Mouse (Mus musculus) limb, embryonic 14.5 days (tissue): ENCODE results near the gene Pigk. TPM values are rescaled to one million over a fixed set of nuclear protein-coding genes. Genes with fewer than 3 reads are reported as not detected.
A peak's percentile ranks its signal among the peaks of the same experiment; 100 is the strongest.

Experiments used
- ATAC-seq: fragments of 200-750 bp; cut with Nextera tagmentation; 2 replicates; pipeline ENCODE4 v1.8.0; 2017; ENCODE audit warnings: low read depth, moderate number of reproducible peaks, moderate TSS enrichment; ENCODE audit not compliant: low FRiP score
- DNase-seq: peaks from one replicate; pipeline ENCODE4 v3.0.0-alpha.2; 2015; ENCODE audit warnings: low spot score
- H3K27ac ChIP-seq: fragments of 300-500 bp; sonication (generic); replicated peaks from 2 replicates; pipeline ENCODE4 v1.5.1; 2014; ENCODE audit warnings: low read depth, mild to moderate bottlenecking, low read length, moderate library complexity, mixed read lengths
- H3K27me3 ChIP-seq: fragments of 300-500 bp; sonication (generic); 2 replicates; pipeline ENCODE4 v1.6.1; 2014; ENCODE audit warnings: low read length, mixed read lengths; ENCODE audit not compliant: control insufficient read depth, insufficient read depth
- H3K36me3 ChIP-seq: fragments of 300-500 bp; sonication (generic); 2 replicates; pipeline ENCODE4 v1.6.1; 2014; ENCODE audit warnings: mild to moderate bottlenecking, low read length, moderate library complexity, mixed read lengths; ENCODE audit not compliant: control insufficient read depth, insufficient read depth
- H3K4me1 ChIP-seq: fragments of 300-500 bp; sonication (generic); 2 replicates; pipeline ENCODE4 v1.6.1; 2014; ENCODE audit warnings: antibody characterized with exemption, low read length, mixed read lengths; ENCODE audit not compliant: control insufficient read depth, insufficient read depth
- H3K4me2 ChIP-seq: fragments of 300-500 bp; sonication (generic); replicated peaks from 2 replicates; pipeline ENCODE4 v1.6.1; 2014; ENCODE audit warnings: low read depth, mild to moderate bottlenecking, low read length, moderate library complexity; ENCODE audit not compliant: severe bottlenecking
- H3K4me3 ChIP-seq: fragments of 300-500 bp; sonication (generic); replicated peaks from 2 replicates; pipeline ENCODE4 v1.5.1; 2014; ENCODE audit warnings: low read length
- H3K9ac ChIP-seq: fragments of 300-500 bp; sonication (generic); 2 replicates; pipeline ENCODE4 v1.6.1; 2014; ENCODE audit warnings: mild to moderate bottlenecking, low read depth, low read length, moderate library complexity; ENCODE audit not compliant: severe bottlenecking
- H3K9me3 ChIP-seq: fragments of 300-500 bp; sonication (generic); 2 replicates; pipeline ENCODE4 v1.6.1; 2016; ENCODE audit warnings: low read length; ENCODE audit not compliant: control insufficient read depth
- POLR2A ChIP-seq: fragments of 200-500 bp; IDR thresholded peaks from 2 replicates; pipeline ENCODE4 v1.8.0; 2012; ENCODE audit warnings: inconsistent platforms, mild to moderate bottlenecking, moderate library complexity, borderline replicate concordance; ENCODE audit not compliant: insufficient read depth, insufficient read length; ENCODE audit errors: extremely low read depth
- WGBS: fragments of 180-500 bp; shearing (Covaris S2); extraction: QIAGEN DNeasy Blood & Tissue Kit; methylation state at CpG from one replicate; pipeline ENCODE4 v1.1.7; 2014; 5-methylcytosine and 5-hydroxymethylcytosine counted together
- polyA plus RNA-seq, 2 experiments: library from polyadenylated mRNA; depleted of rRNA in 1 of 2; stranded (reverse) in 1 of 2; unstranded in 1 of 2; fragments of >200 nt; fragmentation: Nextera tagmentation in 1 of 2; extraction: Ambion mirVana in 1 of 2; gene quantifications; 2 replicates each; pipeline versions ENCODE4 v1.2.1 to v1.2.3; 2012 to 2014

Gene Pigk
- polyA plus RNA-seq, 2 experiments = 20.4 to 53.1 TPM

DNA sequence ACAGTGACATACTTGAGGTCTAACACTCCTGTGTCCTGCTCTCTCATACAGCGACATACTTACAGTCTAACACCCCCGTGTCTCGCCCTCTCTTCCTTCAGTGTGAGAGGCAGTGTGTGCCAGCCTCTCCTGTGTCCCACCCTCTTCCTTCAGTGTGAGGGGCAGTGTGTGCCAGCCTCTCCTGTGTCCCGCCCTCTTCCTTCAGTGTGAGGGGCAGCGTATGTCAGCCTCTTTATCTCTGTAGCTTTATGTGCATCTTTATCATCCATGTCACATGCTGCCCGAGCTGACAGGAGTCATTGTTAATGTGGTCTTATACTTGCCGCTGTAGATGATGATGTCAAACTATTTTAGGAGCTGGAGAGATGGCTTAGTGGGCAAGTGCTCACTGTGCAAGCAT, 41.6 kb downstream of the Pigk start:
- ATAC-seq (no peak), DNase-seq (no peak)
- Histone ChIP-seq H3K9me3 (no peaks in the 10 kb centered on the region), H3K9ac (no peak overlapping the region), H3K27ac (no peak overlapping the region), H3K4me2 (no peak overlapping the region), H3K4me1 (peaks cover 11% of the 10 kb centered on the region), H3K4me3 (no peak overlapping the region), H3K27me3 (no peaks in the 10 kb centered on the region), H3K36me3 (peaks cover 8% of the 10 kb centered on the region; the same call in 1 of the 2 replicates)
- 89% methylated on average over 7 of the region's 7 CpGs for WGBS
- TF ChIP-seq POLR2A = no peak

DNA sequence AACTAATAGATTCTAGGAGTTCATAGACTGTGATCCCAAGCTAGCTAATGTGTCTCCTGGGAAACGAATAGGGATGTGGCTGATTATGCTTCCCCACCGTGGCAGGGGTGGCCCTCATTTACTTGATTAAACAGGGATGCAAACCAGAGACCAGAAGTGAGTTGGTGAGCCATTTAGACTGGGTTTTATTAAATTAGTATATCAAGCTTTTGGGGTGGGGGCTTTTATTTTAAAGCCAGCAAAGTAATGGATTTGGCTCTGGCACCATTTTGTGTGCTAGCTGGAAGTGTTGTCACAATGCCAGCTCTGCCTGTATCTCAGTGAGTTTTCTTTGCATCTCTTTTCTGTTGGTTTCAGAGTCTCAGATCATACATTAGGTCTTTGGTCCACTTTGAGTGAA, 43.0 kb downstream of the Pigk start:
- no peaks in the 10 kb centered on the region for H3K27me3 ChIP-seq
- peaks cover 11% of the 10 kb centered on the region for H3K4me1 ChIP-seq
- TF ChIP-seq POLR2A = no peak
- ATAC-seq (no peak), DNase-seq (peak; percentile 30)
- peaks cover 7% of the 10 kb centered on the region; the same call in 1 of the 2 replicates for H3K36me3 ChIP-seq
- H3K27ac ChIP-seq = no peak overlapping the region
- 50% methylated on average over 2 of the region's 2 CpGs for WGBS
- no peak overlapping the region for H3K4me3 ChIP-seq
- no peak overlapping the region for H3K9ac ChIP-seq
- no peak overlapping the region for H3K4me2 ChIP-seq
- H3K9me3 ChIP-seq = no peaks in the 10 kb centered on the region

- TF ChIP-seq POLR2A = no peak
- Histone ChIP-seq H3K9ac (no peak overlapping the region), H3K27ac (0 out of 2 replicates have a peak overlapping the region, but pooled peaks have one; percentile 2), H3K4me3 (no peak overlapping the region), H3K27me3 (no peaks in the 10 kb centered on the region), H3K4me1 (peaks cover 11% of the 10 kb centered on the region), H3K9me3 (no peaks in the 10 kb centered on the region), H3K36me3 (no peaks in the 10 kb centered on the region), H3K4me2 (no peak overlapping the region)
- WGBS = 74% methylated on average over 12 of the region's 12 CpGs
- peak; percentile 11 for DNase-seq
- ATAC-seq = 0 out of 2 replicates have a peak, but pooled peaks have one; percentile 17
These were observed 43.8 kb downstream of the Pigk start for GRCm38 (mm10) chr3:152757464-152758393.

DNA sequence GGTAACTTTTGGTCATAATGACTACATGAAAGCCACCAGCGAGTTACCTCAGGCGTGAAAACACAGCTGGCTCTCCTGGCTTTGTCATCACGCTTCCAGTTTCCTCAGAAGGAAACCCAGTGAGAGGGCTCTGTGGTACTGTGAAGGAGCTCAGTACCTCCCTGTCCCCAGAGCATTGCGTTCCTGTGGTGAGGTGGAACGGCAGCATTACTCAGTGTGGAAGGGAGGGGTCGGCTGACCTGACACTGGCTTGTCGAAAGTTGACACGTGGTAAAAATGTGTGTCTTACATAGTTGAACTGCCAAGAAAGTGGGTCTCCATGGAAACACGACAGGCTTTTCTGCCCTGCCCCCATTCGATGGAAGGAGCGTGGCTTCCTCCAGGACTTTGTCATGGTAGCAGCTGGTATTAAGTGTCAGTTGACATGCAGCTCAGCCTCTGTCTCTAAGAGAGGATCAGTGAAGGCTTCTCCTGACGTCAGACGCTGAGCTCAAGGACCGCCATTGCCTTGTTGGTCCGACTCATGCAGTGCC, 44.7 kb downstream of the Pigk start:
- Histone ChIP-seq H3K9ac (no peak overlapping the region), H3K36me3 (no peaks in the 10 kb centered on the region), H3K4me3 (no peak overlapping the region), H3K27me3 (no peaks in the 10 kb centered on the region), H3K9me3 (no peaks in the 10 kb centered on the region), H3K4me2 (no peak overlapping the region), H3K4me1 (peaks cover 11% of the 10 kb centered on the region), H3K27ac (no peak overlapping the region)
- 50% methylated on average over 15 of the region's 15 CpGs for WGBS
- DNase-seq (peak; percentile 58), ATAC-seq (peak; percentile 64)
- TF ChIP-seq POLR2A = no peak

- H3K9me3 ChIP-seq = no peaks in the 10 kb centered on the region
- H3K9ac ChIP-seq = no peak overlapping the region
- H3K27ac ChIP-seq = no peak overlapping the region
- no peak overlapping the region for H3K4me3 ChIP-seq
- no peaks in the 10 kb centered on the region for H3K36me3 ChIP-seq
- no peak for TF ChIP-seq POLR2A
- DNase-seq (peak; percentile 25), ATAC-seq (no peak)
- H3K27me3 ChIP-seq = no peaks in the 10 kb centered on the region
- H3K4me1 ChIP-seq = peaks cover 11% of the 10 kb centered on the region
- no peak overlapping the region for H3K4me2 ChIP-seq
- WGBS = 29% methylated on average over 7 of the region's 7 CpGs
These were observed 47.2 kb downstream of the Pigk start for GRCm38 (mm10) chr3:152761116-152761515.
